Mouse (Mus musculus) spleen, adult 2 months (tissue): ENCODE results near the gene Mdm4. TPM values are rescaled to one million over a fixed set of nuclear protein-coding genes. Genes with fewer than 3 reads are reported as not detected.
"Not testable (repeated sequence)": the region's sequence is repeated elsewhere in the genome, so short reads cannot be mapped to it uniquely, and the experiment has no call there.

Source experiments
- DNase-seq, 2 experiments: peaks; one replicate each; pipeline versions ENCODE4 v3.0.0 to v3.0.0-alpha.2; 2012 to 2021; ENCODE audit warnings: low spot score in 2 of 2, low read depth in 1 of 2
- H3K27ac ChIP-seq: fragments of 200-500 bp; 2 replicates; pipeline ENCODE4 v1.5.1; 2012; ENCODE audit warnings: low read length, inconsistent platforms; ENCODE audit not compliant: insufficient read depth
- H3K27me3 ChIP-seq: fragments of 200-500 bp; 2 replicates; pipeline ENCODE4 v1.6.1; 2012; ENCODE audit warnings: mild to moderate bottlenecking, moderate library complexity, low read length, inconsistent platforms; ENCODE audit not compliant: control insufficient read depth, insufficient read depth
- H3K36me3 ChIP-seq: fragments of 200-500 bp; 2 replicates; pipeline ENCODE4 v1.6.1; 2012; ENCODE audit warnings: mild to moderate bottlenecking, low read length, inconsistent platforms; ENCODE audit not compliant: control insufficient read depth, insufficient read depth
- H3K4me1 ChIP-seq: fragments of 200-500 bp; 2 replicates; pipeline ENCODE4 v1.6.1; 2011; ENCODE audit warnings: inconsistent platforms; ENCODE audit not compliant: control insufficient read depth, insufficient read depth, insufficient read length
- H3K4me3 ChIP-seq: fragments of 200-500 bp; 2 replicates; pipeline ENCODE4 v1.5.1; 2011; ENCODE audit warnings: mild to moderate bottlenecking, inconsistent platforms; ENCODE audit not compliant: insufficient read depth, insufficient read length; ENCODE audit errors: extremely low read depth
- CTCF ChIP-seq: fragments of 200-500 bp; IDR thresholded peaks from 2 replicates; pipeline ENCODE4 v1.5.1; 2011; ENCODE audit warnings: mild to moderate bottlenecking, inconsistent platforms; ENCODE audit not compliant: insufficient read depth, insufficient read length, insufficient replicate concordance; ENCODE audit errors: extremely low read depth
- POLR2A ChIP-seq: fragments of 200-500 bp; IDR thresholded peaks from 2 replicates; pipeline ENCODE4 v1.6.1; 2011; ENCODE audit warnings: low read depth, low read length, inconsistent platforms
- WGBS: fragments of 180-500 bp; shearing (Covaris S2); methylation state at CpG from one replicate; pipeline ENCODE4 v1.1.7; 2018; 5-methylcytosine and 5-hydroxymethylcytosine counted together
- polyA plus RNA-seq: library from polyadenylated mRNA; depleted of rRNA; stranded (reverse); fragments of >200 nt; gene quantifications from 2 replicates; pipeline ENCODE4 v1.2.3, GENCODE M21; 2012

The Mdm4 gene
- polyA plus RNA-seq, 1 experiment: 39.3 TPM

DNA sequence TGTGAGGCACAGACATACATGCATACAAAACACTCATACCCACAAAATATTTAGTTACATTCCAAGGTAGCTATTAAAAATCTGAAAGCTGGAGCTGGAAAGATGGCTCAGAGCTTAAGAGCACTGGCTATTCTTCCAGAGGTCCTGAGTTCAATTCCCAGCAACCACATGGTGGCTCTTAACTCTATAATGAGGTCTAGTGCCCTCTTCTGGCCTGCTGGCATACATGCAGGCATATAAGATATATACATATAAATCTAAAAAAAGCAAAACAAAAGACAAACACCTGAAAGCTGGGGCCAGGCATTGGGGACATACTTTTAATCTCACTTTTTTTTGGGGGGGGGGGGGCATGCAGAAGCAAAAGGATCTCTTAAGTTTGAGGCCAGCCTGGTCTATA lies 17.0 kb downstream of the Mdm4 start:
- peak in 1 of 2 experiments; percentile 7 for DNase-seq
- H3K36me3 ChIP-seq: peaks cover 29% of the 10 kb centered on the region
- no peaks in the 10 kb centered on the region for H3K27me3 ChIP-seq

GRCm38 (mm10) chr1:133011955-133012841 lies 18.2 kb downstream of the Mdm4 start:
- Histone ChIP-seq H3K27me3 (no peaks in the 10 kb centered on the region), H3K27ac (peak overlapping the region; percentile 23; the same call in 1 of the 2 replicates), H3K36me3 (peaks cover 25% of the 10 kb centered on the region), H3K4me3 (no peak overlapping the region), H3K4me1 (peaks cover 3% of the 10 kb centered on the region; the same call in 1 of the 2 replicates)
- WGBS: 30% methylated on average over 12 of the region's 13 CpGs
- DNase-seq: peak; percentile 52 to 54
- no peak for TF ChIP-seq POLR2A
- no peak for TF ChIP-seq CTCF

More for the DNA sequence above, 17.0 kb downstream of the Mdm4 start:
- Histone ChIP-seq H3K4me3 (no peak overlapping the region), H3K27ac (peak overlapping the region; percentile 16; the same call in 1 of the 2 replicates), H3K4me1 (peaks cover 3% of the 10 kb centered on the region; the same call in 1 of the 2 replicates)
- no peak for TF ChIP-seq POLR2A
- no peak for TF ChIP-seq CTCF

DNA sequence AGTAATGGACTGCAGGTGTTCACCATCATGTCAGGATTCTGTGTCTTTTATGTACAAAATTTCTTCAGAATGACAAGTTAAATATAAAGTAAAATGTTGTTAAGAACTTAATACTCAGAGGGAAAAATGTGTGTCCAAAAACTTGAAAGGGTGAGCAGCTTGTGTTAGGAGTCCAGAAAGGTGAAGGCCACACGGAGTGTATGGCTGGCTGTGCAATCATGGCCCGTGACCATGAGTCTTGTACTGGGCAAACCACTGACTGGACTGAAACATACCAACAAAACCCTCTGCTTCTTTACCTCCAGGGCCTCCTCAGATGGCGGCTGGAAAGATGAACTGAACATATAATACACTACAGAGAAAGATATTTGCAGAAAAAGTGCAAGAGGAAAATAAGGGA lies 23.8 kb downstream of the Mdm4 start:
- H3K4me3 ChIP-seq: no peak overlapping the region
- no peaks in the 10 kb centered on the region for H3K4me1 ChIP-seq
- peaks cover 39% of the 10 kb centered on the region for H3K36me3 ChIP-seq
- H3K27me3 ChIP-seq: no peaks in the 10 kb centered on the region
- 92% methylated on average over 3 of the region's 3 CpGs for WGBS
- no peak for DNase-seq
- H3K27ac ChIP-seq: no peak overlapping the region
- TF ChIP-seq POLR2A (no peak), CTCF (no peak)

DNA sequence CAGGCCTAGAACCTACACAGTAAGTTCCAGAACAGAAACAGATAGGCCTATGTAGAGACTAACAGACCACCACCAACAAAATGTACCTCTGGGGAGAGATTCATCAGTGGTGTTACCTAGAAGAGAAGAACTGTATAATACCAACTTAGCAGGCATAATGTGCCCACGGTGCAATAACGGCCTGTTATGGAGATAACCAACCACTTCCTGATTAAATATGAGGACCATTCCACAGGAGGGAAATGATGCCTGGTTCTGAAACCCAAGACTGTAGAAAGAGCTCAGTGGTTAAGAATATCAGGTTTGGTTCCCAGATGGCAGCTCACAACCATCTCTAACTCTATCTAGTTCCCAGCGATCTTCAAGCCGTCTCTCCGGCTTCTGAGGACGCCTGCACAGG lies 30.0 kb downstream of the Mdm4 start:
- TF ChIP-seq POLR2A: no peak
- no peak for TF ChIP-seq CTCF
- no peak for DNase-seq
- Histone ChIP-seq H3K36me3 (peaks cover 58% of the 10 kb centered on the region), H3K4me1 (no peaks in the 10 kb centered on the region), H3K27me3 (no peaks in the 10 kb centered on the region), H3K4me3 (no peak overlapping the region), H3K27ac (no peak overlapping the region)
- WGBS: 87% methylated on average over 6 of the region's 6 CpGs

GRCm38 (mm10) chr1:132991580-132991979 lies 38.8 kb downstream of the Mdm4 start:
- WGBS: 93% methylated on average over 7 of the region's 7 CpGs

GRCm38 (mm10) chr1:132990733-132991132 lies 39.6 kb downstream of the Mdm4 start:
- Histone ChIP-seq H3K4me1 (no peaks in the 10 kb centered on the region), H3K27me3 (no peaks in the 10 kb centered on the region), H3K36me3 (peaks cover 50% of the 10 kb centered on the region), H3K4me3 (no peak overlapping the region), H3K27ac (no peak overlapping the region)
- WGBS: 95% methylated on average over 3 of the region's 3 CpGs
- DNase-seq: no peak
- TF ChIP-seq CTCF (no peak), POLR2A (no peak)

More at GRCm38 (mm10) chr1:132991580-132991979, 38.8 kb downstream of the Mdm4 start:
- no peak for DNase-seq
- H3K27ac ChIP-seq: no peak overlapping the region
- peaks cover 53% of the 10 kb centered on the region for H3K36me3 ChIP-seq
- no peaks in the 10 kb centered on the region for H3K4me1 ChIP-seq
- no peaks in the 10 kb centered on the region for H3K27me3 ChIP-seq
- no peak for TF ChIP-seq CTCF
- TF ChIP-seq POLR2A: no peak
- no peak overlapping the region for H3K4me3 ChIP-seq

DNA sequence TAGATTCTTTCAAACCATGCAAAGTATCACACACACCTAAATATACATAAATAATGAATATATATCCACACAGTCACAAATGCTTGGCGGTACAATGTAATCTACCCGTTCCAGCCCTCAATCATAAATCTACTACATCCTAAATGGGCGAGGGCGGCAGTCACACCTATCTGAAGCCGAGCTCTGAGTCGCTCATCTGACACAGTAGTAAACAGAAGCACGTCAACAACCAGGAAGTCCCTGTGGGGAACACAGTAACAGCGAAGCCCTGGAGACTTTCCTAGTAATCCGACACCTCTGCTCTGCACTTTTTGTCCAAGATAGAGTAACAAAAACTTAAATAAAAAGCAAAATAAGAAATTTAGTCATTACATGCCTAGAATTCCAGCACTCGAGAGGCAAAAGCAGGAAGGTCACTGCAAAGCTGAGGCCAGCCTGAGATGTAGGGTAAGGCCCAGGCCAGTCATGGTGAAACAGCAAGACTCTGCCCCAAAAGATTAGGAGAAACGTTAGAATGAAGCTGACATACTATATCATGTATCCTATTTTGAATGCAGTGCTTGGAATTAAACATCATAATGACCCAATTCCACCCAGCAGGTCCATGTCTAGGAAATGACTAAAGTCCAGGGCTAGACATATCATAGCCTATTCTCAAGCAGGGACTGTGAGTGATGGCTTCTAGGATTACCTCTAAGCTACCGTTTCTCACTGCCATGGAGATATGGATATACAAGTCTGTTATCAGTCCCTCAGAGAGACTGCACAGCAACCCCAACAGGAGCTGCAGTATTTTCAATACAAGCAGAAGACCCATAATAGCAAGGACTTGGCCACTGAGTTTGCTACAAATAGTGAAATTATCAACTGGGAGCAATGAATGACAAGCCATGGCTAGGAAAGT lies 41.6 kb downstream of the Mdm4 start:
- 83% methylated on average over 12 of the region's 12 CpGs for WGBS

More for the DNA sequence above, 41.6 kb downstream of the Mdm4 start:
- H3K36me3 ChIP-seq: peaks cover 45% of the 10 kb centered on the region
- not testable (repeated sequence) for DNase-seq, H3K4me1 ChIP-seq, H3K4me3 ChIP-seq, H3K27ac ChIP-seq, H3K27me3 ChIP-seq
